Mouse (Mus musculus) limb, embryonic 15.5 days (tissue): ENCODE results near the gene Gipc2. TPM values are rescaled to one million over a fixed set of nuclear protein-coding genes. Genes with fewer than 3 reads are reported as not detected.

Experiments used
- ATAC-seq: fragments of 200-750 bp; cut with Nextera tagmentation; 2 replicates; pipeline ENCODE4 v1.8.0; 2017; ENCODE audit warnings: low read depth, moderate TSS enrichment; ENCODE audit not compliant: insufficient number of reproducible peaks, low FRiP score, low TSS enrichment
- H3K27ac ChIP-seq: fragments of 300-500 bp; sonication (generic); 2 replicates; pipeline ENCODE4 v1.5.1; 2015; ENCODE audit warnings: moderate library complexity, mild to moderate bottlenecking, inconsistent platforms
- H3K27me3 ChIP-seq: fragments of 300-500 bp; sonication (generic); 2 replicates; pipeline ENCODE4 v1.6.1; 2015; ENCODE audit warnings: inconsistent platforms
- H3K36me3 ChIP-seq: fragments of 300-500 bp; sonication (generic); 2 replicates; pipeline ENCODE4 v1.6.1; 2015; ENCODE audit warnings: inconsistent platforms
- H3K4me1 ChIP-seq: fragments of 300-500 bp; sonication (generic); 2 replicates; pipeline ENCODE4 v1.6.1; 2015; ENCODE audit warnings: inconsistent platforms
- H3K4me2 ChIP-seq: fragments of 300-500 bp; sonication (generic); 2 replicates; pipeline ENCODE4 v1.6.1; 2015; ENCODE audit warnings: mild to moderate bottlenecking, inconsistent platforms
- H3K4me3 ChIP-seq: fragments of 300-500 bp; sonication (generic); 2 replicates; pipeline ENCODE4 v1.5.1; 2015; ENCODE audit warnings: mild to moderate bottlenecking, inconsistent platforms
- H3K9ac ChIP-seq: fragments of 300-500 bp; sonication (generic); 2 replicates; pipeline ENCODE4 v1.6.1; 2015; ENCODE audit warnings: inconsistent platforms
- H3K9me3 ChIP-seq: fragments of 300-500 bp; sonication (generic); 2 replicates; pipeline ENCODE4 v1.6.1; 2016; ENCODE audit warnings: inconsistent platforms
- WGBS: fragments of 180-500 bp; shearing (Covaris S2); methylation state at CpG from one replicate; pipeline ENCODE4 v1.1.7; 2015; 5-methylcytosine and 5-hydroxymethylcytosine counted together
- polyA plus RNA-seq: library from polyadenylated mRNA; unstranded; fragments of >200 nt; fragmentation: Nextera tagmentation; extraction: Ambion mirVana; gene quantifications from 2 replicates; pipeline ENCODE4 v1.2.1, GENCODE M21; 2015

Gene Gipc2
- polyA plus RNA-seq, 1 experiment from 2014 or later, result 9.1 TPM

GRCm38 (mm10) chr3:152109260-152109587 is 56.8 kb downstream of the Gipc2 start:
- Histone ChIP-seq H3K4me1 (peaks cover 51% of the 10 kb centered on the region), H3K27ac (no peak overlapping the region), H3K9me3 (no peaks in the 10 kb centered on the region), H3K36me3 (no peaks in the 10 kb centered on the region), H3K4me2 (no peak overlapping the region), H3K27me3 (peaks cover 3% of the 10 kb centered on the region; the same call in 1 of the 2 replicates), H3K9ac (no peak overlapping the region), H3K4me3 (no peak overlapping the region)
- WGBS, result 25% methylated on average over 7 of the region's 7 CpGs
- no peak for ATAC-seq

- Histone ChIP-seq H3K27ac (peak overlapping the region; percentile 63), H3K36me3 (no peaks in the 10 kb centered on the region), H3K4me1 (peaks cover 47% of the 10 kb centered on the region), H3K9ac (no peak overlapping the region), H3K9me3 (no peaks in the 10 kb centered on the region), H3K27me3 (peaks cover 3% of the 10 kb centered on the region; the same call in 1 of the 2 replicates), H3K4me2 (no peak overlapping the region), H3K4me3 (no peak overlapping the region)
- 15% methylated on average over 3 of the region's 3 CpGs for WGBS
- peak; percentile 33; the same call in 1 of the 2 replicates for ATAC-seq
Measured at GRCm38 (mm10) chr3:152108560-152109259, 57.3 kb downstream of the Gipc2 start.

GRCm38 (mm10) chr3:152108003-152108395 is 58.0 kb downstream of the Gipc2 start:
- ATAC-seq, result no peak
- no peaks in the 10 kb centered on the region for H3K9me3 ChIP-seq
- H3K9ac ChIP-seq, result no peak overlapping the region
- no peaks in the 10 kb centered on the region for H3K36me3 ChIP-seq
- H3K4me2 ChIP-seq, result no peak overlapping the region
- no peak overlapping the region for H3K4me3 ChIP-seq
- no peak overlapping the region for H3K27ac ChIP-seq
- peaks cover 42% of the 10 kb centered on the region for H3K4me1 ChIP-seq
- H3K27me3 ChIP-seq, result peaks cover 3% of the 10 kb centered on the region; the same call in 1 of the 2 replicates
- 38% methylated on average over 5 of the region's 5 CpGs for WGBS

- Histone ChIP-seq H3K4me2 (peak overlapping the region; percentile 66), H3K9me3 (no peaks in the 10 kb centered on the region), H3K36me3 (no peaks in the 10 kb centered on the region), H3K9ac (no peak overlapping the region), H3K4me1 (peaks cover 42% of the 10 kb centered on the region), H3K4me3 (peak overlapping the region; percentile 35), H3K27ac (no peak overlapping the region), H3K27me3 (peaks cover 3% of the 10 kb centered on the region; the same call in 1 of the 2 replicates)
- ATAC-seq, result no peak; the same call in 1 of the 2 replicates
- WGBS, result 20% methylated on average over 30 of the region's 30 CpGs
Measured at GRCm38 (mm10) chr3:152107149-152108002, 58.7 kb downstream of the Gipc2 start.

GRCm38 (mm10) chr3:152106225-152107148 is 59.5 kb downstream of the Gipc2 start:
- WGBS, result under 1% methylated on average over 28 of the region's 28 CpGs
- H3K36me3 ChIP-seq, result no peaks in the 10 kb centered on the region
- H3K9me3 ChIP-seq, result no peaks in the 10 kb centered on the region
- H3K4me3 ChIP-seq, result peak overlapping the region; percentile 35
- peaks cover 3% of the 10 kb centered on the region; the same call in 1 of the 2 replicates for H3K27me3 ChIP-seq
- H3K27ac ChIP-seq, result no peak overlapping the region
- peak overlapping the region; percentile 66 for H3K4me2 ChIP-seq
- no peak overlapping the region for H3K9ac ChIP-seq
- peaks cover 41% of the 10 kb centered on the region for H3K4me1 ChIP-seq
- 0 out of 2 replicates have a peak, but pooled peaks have one; percentile 19 for ATAC-seq

GRCm38 (mm10) chr3:152105341-152105740 is 60.7 kb downstream of the Gipc2 start:
- ATAC-seq, result no peak

GRCm38 (mm10) chr3:152103381-152103780 is 62.6 kb downstream of the Gipc2 start:
- WGBS, result 88% methylated on average over 4 of the region's 4 CpGs
- ATAC-seq, result no peak
- Histone ChIP-seq H3K9ac (no peak overlapping the region), H3K9me3 (no peaks in the 10 kb centered on the region), H3K4me1 (peaks cover 24% of the 10 kb centered on the region), H3K36me3 (no peaks in the 10 kb centered on the region), H3K4me2 (no peak overlapping the region), H3K27me3 (peaks cover 3% of the 10 kb centered on the region; the same call in 1 of the 2 replicates), H3K4me3 (no peak overlapping the region), H3K27ac (no peak overlapping the region)

More at GRCm38 (mm10) chr3:152105341-152105740, 60.7 kb downstream of the Gipc2 start:
- Histone ChIP-seq H3K4me3 (peak overlapping the region; percentile 15), H3K27ac (no peak overlapping the region), H3K9ac (no peak overlapping the region), H3K4me1 (peaks cover 34% of the 10 kb centered on the region), H3K27me3 (peaks cover 3% of the 10 kb centered on the region; the same call in 1 of the 2 replicates), H3K36me3 (no peaks in the 10 kb centered on the region), H3K9me3 (no peaks in the 10 kb centered on the region), H3K4me2 (peak overlapping the region; percentile 34)
- WGBS, result 4% methylated on average over 14 of the region's 14 CpGs

GRCm38 (mm10) chr3:152101459-152101858 is 64.6 kb downstream of the Gipc2 start:
- Histone ChIP-seq H3K36me3 (no peaks in the 10 kb centered on the region), H3K9me3 (no peaks in the 10 kb centered on the region), H3K27me3 (peaks cover 3% of the 10 kb centered on the region; the same call in 1 of the 2 replicates), H3K4me1 (peaks cover 9% of the 10 kb centered on the region), H3K4me2 (no peak overlapping the region), H3K27ac (no peak overlapping the region), H3K9ac (no peak overlapping the region), H3K4me3 (no peak overlapping the region)
- 93% methylated on average over 7 of the region's 7 CpGs for WGBS
- ATAC-seq, result no peak

GRCm38 (mm10) chr3:152100119-152100818 is 65.8 kb downstream of the Gipc2 start:
- Histone ChIP-seq H3K4me1 (peaks cover under 1% of the 10 kb centered on the region; the same call in 1 of the 2 replicates), H3K27me3 (no peaks in the 10 kb centered on the region; the same call in 1 of the 2 replicates), H3K4me2 (no peak overlapping the region), H3K9ac (no peak overlapping the region), H3K36me3 (no peaks in the 10 kb centered on the region), H3K27ac (no peak overlapping the region), H3K9me3 (no peaks in the 10 kb centered on the region), H3K4me3 (no peak overlapping the region)
- 45% methylated on average over 11 of the region's 11 CpGs for WGBS
- no peak for ATAC-seq

GRCm38 (mm10) chr3:152095030-152095429 is 71.0 kb downstream of the Gipc2 start:
- Histone ChIP-seq H3K36me3 (no peaks in the 10 kb centered on the region), H3K4me3 (no peak overlapping the region), H3K9me3 (no peaks in the 10 kb centered on the region), H3K27me3 (no peaks in the 10 kb centered on the region), H3K9ac (no peak overlapping the region), H3K4me1 (no peaks in the 10 kb centered on the region), H3K27ac (no peak overlapping the region), H3K4me2 (no peak overlapping the region)
- ATAC-seq, result no peak
- WGBS, result 3% methylated on average over 3 of the region's 3 CpGs
